Mouse (Mus musculus): ENCODE results near the gene Gabbr2. TPM values are rescaled to one million over a fixed set of nuclear protein-coding genes. Genes with fewer than 3 reads are reported as not detected.

Gene Gabbr2
- polyA plus RNA-seq, 1 experiment: not detected

DNA sequence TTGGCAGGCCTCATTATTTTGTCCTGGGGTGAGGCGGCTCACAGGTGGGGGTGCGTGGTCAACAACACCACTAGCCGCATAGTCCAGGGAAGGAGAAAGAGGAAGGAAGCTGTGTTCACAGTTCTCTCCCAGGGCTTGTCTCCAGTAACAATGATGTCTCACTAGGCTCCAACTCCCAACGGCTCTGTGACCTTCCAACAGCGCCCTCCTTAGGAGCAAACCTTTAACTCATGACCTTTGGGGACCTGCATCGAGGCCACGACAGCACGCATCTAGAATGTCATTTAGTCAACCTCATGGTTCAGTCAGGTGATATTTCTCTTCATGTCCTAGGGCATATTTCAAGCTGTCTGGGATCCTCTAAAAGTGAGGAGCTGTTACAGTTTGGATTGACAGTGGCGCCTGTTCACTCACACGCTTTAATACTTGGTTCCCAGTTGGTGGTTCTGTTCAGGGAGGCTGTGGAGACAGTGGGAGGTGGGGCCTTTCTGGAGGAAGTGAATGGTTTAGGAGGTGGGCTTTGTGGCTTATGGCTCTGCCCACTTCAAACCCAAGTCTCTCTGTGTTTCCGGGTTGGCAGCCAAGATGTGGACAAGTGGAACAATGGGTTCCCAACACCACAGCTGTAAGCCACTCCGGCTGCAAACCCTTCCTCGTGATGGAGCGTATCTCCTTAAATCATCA, 200.3 kb downstream of the Gabbr2 start:
- no peaks in the 10 kb centered on the region for H3K79me3 ChIP-seq (ENCODE audit: low read depth)
- no peaks in the 10 kb centered on the region for H3K79me2 ChIP-seq (ENCODE audit: control insufficient read depth, insufficient read depth)
- no peak overlapping the region for H3ac ChIP-seq (ENCODE audit: control insufficient read depth, insufficient read length, low read depth)
- H3K36me3 ChIP-seq (ENCODE audit: control insufficient read depth, insufficient read depth): no peaks in the 10 kb centered on the region
- H3K4me3 ChIP-seq (ENCODE audit: insufficient read depth, poor library complexity, severe bottlenecking): no peak overlapping the region
- H3K27me3 ChIP-seq (ENCODE audit: control insufficient read depth, insufficient read depth, insufficient read length): no peaks in the 10 kb centered on the region
- no peak for TF ChIP-seq USF1 (IDR thresholded peaks at IDR 0.05; ENCODE audit: low read depth)
- no peak for TF ChIP-seq CTCF (IDR thresholded peaks at IDR 0.05; ENCODE audit: control insufficient read depth, insufficient read depth, insufficient read length)
- TF ChIP-seq MAX (IDR thresholded peaks at IDR 0.05): no peak
- TF ChIP-seq FOSL1 (IDR thresholded peaks at IDR 0.05; ENCODE audit: insufficient read depth, low read length, poor library complexity, severe bottlenecking): no peak
- TF ChIP-seq MYOD1 (IDR thresholded peaks at IDR 0.05; ENCODE audit: control insufficient read depth, insufficient read length, low read depth): no peak
- no peak for TF ChIP-seq CEBPB (IDR thresholded peaks at IDR 0.05; ENCODE audit: low read depth)
- TF ChIP-seq MYOG (IDR thresholded peaks at IDR 0.05; ENCODE audit: control insufficient read depth, extremely low read depth, insufficient read length): no peak

DNA sequence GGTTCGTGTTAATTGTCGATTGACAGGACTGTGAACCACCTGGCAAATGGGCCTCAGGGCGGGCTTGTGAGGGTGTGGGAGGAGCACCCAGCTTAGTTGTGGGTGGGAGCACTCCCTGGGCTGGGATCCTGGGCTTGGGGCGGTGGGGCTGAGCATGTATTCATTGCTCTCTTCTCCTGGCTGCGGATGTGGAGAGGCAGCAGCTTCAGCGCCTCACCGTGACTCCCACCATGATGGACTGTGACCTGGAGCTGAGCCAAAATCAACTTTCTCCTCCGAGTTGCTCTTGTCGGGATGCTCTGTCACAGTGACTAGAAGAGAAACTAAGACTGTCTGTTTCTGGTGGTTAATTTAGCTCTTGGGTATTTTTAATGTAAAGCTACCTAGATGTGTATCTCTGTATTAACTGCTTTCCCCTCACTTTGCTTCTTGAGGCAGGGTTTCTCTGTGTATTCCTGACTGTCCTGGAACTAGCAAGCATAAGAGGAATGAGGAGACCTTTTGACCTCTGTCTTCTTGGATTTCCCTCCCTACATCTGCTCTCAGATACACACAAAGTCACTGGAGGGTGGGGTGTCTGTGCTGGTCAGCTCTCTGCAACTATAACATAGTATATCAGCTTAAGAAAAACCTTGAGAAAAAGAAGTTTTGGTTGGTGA, 200.9 kb downstream of the Gabbr2 start:
- Histone ChIP-seq H3K4me3 (ENCODE audit: insufficient read depth, poor library complexity, severe bottlenecking) (no peak overlapping the region), H3ac (ENCODE audit: control insufficient read depth, insufficient read length, low read depth) (no peak overlapping the region), H3K79me3 (ENCODE audit: low read depth) (no peaks in the 10 kb centered on the region), H3K27me3 (ENCODE audit: control insufficient read depth, insufficient read depth, insufficient read length) (no peaks in the 10 kb centered on the region), H3K36me3 (ENCODE audit: control insufficient read depth, insufficient read depth) (no peaks in the 10 kb centered on the region), H3K79me2 (ENCODE audit: control insufficient read depth, insufficient read depth) (no peaks in the 10 kb centered on the region)
- TF ChIP-seq MYOG (IDR thresholded peaks at IDR 0.05; ENCODE audit: control insufficient read depth, extremely low read depth, insufficient read length) (no peak), CTCF (IDR thresholded peaks at IDR 0.05; ENCODE audit: control insufficient read depth, insufficient read depth, insufficient read length) (no peak), FOSL1 (IDR thresholded peaks at IDR 0.05; ENCODE audit: insufficient read depth, low read length, poor library complexity, severe bottlenecking) (no peak), USF1 (IDR thresholded peaks at IDR 0.05; ENCODE audit: low read depth) (no peak), MAX (IDR thresholded peaks at IDR 0.05) (no peak)

DNA sequence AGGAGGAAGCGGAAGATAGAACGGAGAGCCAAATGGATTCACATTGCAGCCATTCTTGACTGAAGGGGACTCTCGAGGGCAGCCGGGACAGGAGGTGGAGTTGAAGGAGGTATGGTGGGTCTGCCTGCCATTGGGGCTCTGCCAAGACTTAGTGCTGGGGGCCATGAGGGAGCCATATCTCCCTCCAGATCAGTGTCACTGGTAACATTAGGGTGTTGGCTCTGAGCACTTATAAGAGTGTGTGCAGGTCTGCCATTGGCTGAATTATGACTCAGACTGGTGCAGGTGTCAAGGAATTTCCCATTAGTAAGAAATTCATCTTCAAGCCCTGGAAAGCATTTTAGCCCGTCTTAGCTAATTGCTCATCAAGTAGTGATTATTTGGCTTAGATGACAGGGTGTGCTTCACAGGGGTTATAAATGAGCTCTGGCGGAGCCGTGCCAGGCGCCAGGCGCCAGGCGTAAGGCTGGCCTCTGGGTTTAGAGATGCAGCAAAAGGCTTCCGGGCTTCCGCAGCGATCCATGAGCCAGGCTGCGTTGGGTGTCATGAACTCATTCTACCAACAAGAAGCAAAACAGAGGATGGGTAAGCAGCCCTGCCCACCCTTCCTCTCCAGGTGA, 207.1 kb downstream of the Gabbr2 start:
- H3ac ChIP-seq (ENCODE audit: control insufficient read depth, insufficient read length, low read depth): no peak overlapping the region
- TF ChIP-seq CTCF (IDR thresholded peaks at IDR 0.05; ENCODE audit: control insufficient read depth, insufficient read depth, insufficient read length): no peak
- no peak for TF ChIP-seq MYOG (IDR thresholded peaks at IDR 0.05; ENCODE audit: control insufficient read depth, extremely low read depth, insufficient read length)
- TF ChIP-seq MYOD1 (IDR thresholded peaks at IDR 0.05; ENCODE audit: control insufficient read depth, insufficient read length, low read depth): no peak
- no peak for TF ChIP-seq USF1 (IDR thresholded peaks at IDR 0.05; ENCODE audit: low read depth)
- TF ChIP-seq MAX (IDR thresholded peaks at IDR 0.05): no peak
- TF ChIP-seq FOSL1 (IDR thresholded peaks at IDR 0.05; ENCODE audit: insufficient read depth, low read length, poor library complexity, severe bottlenecking): no peak
- no peak for TF ChIP-seq CEBPB (IDR thresholded peaks at IDR 0.05; ENCODE audit: low read depth)
- no peak overlapping the region for H3K4me3 ChIP-seq (ENCODE audit: insufficient read depth, poor library complexity, severe bottlenecking)

DNA sequence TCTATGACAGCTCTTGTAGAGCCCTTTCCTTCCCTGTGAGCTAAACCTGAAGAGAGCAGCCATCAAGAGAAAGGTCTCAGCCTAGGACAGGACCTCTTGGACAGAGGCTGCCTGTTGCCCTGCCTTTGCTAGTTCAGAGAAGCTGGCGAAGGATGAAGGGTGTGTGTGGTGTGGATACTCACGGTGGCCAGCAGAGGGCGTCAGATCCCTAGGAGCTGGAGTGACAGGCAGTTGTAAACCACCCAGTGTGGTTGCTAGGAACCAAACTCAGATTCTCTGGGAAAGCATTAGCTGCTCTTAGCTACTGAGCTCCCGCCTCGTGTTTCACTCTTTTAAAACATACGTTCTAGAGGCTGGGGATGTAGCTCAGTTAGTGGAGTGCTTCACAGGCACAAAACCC, 210.6 kb downstream of the Gabbr2 start:
- Histone ChIP-seq H3K27me3 (ENCODE audit: control insufficient read depth, insufficient read depth, insufficient read length) (no peaks in the 10 kb centered on the region), H3K4me3 (ENCODE audit: insufficient read depth, poor library complexity, severe bottlenecking) (no peak overlapping the region), H3K36me3 (ENCODE audit: control insufficient read depth, insufficient read depth) (no peaks in the 10 kb centered on the region), H3K79me2 (ENCODE audit: control insufficient read depth, insufficient read depth) (no peaks in the 10 kb centered on the region), H3K79me3 (ENCODE audit: low read depth) (no peaks in the 10 kb centered on the region), H3ac (ENCODE audit: control insufficient read depth, insufficient read length, low read depth) (no peak overlapping the region)
- TF ChIP-seq MAX (IDR thresholded peaks at IDR 0.05): no peak
- no peak for TF ChIP-seq CEBPB (IDR thresholded peaks at IDR 0.05; ENCODE audit: low read depth)
- TF ChIP-seq FOSL1 (IDR thresholded peaks at IDR 0.05; ENCODE audit: insufficient read depth, low read length, poor library complexity, severe bottlenecking): no peak
- TF ChIP-seq USF1 (IDR thresholded peaks at IDR 0.05; ENCODE audit: low read depth): no peak
- no peak for TF ChIP-seq MYOD1 (IDR thresholded peaks at IDR 0.05; ENCODE audit: control insufficient read depth, insufficient read length, low read depth)
- TF ChIP-seq MYOG (IDR thresholded peaks at IDR 0.05; ENCODE audit: control insufficient read depth, extremely low read depth, insufficient read length): no peak
- TF ChIP-seq CTCF (IDR thresholded peaks at IDR 0.05; ENCODE audit: control insufficient read depth, insufficient read depth, insufficient read length): no peak

More for the DNA sequence above, 207.1 kb downstream of the Gabbr2 start:
- H3K27me3 ChIP-seq (ENCODE audit: control insufficient read depth, insufficient read depth, insufficient read length): no peaks in the 10 kb centered on the region
- no peaks in the 10 kb centered on the region for H3K79me3 ChIP-seq (ENCODE audit: low read depth)
- no peaks in the 10 kb centered on the region for H3K79me2 ChIP-seq (ENCODE audit: control insufficient read depth, insufficient read depth)
- no peaks in the 10 kb centered on the region for H3K36me3 ChIP-seq (ENCODE audit: control insufficient read depth, insufficient read depth)

DNA sequence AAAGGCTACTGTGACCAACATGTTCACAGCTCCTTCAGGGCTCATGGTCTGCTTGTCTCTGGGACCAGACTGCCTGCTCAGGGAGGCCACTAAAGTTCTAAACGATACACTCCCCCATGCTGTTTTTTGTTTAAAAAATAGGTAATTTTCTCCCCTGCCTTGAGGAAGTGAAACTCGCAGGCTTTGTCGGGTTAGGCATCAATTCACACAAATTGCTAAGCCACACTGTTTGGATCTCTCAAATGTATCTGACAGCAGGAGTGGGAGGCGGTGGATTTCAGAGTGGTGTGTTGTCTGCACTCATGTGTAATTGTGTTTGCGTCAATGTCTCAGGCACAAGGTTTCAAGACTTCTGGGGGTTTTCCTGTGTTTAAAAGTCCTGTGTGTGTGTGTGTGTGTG, 215.7 kb downstream of the Gabbr2 start:
- H3K4me3 ChIP-seq (ENCODE audit: insufficient read depth, poor library complexity, severe bottlenecking): no peak overlapping the region
- H3K79me2 ChIP-seq (ENCODE audit: control insufficient read depth, insufficient read depth): no peaks in the 10 kb centered on the region
- H3K27me3 ChIP-seq (ENCODE audit: control insufficient read depth, insufficient read depth, insufficient read length): no peaks in the 10 kb centered on the region
- no peak overlapping the region for H3ac ChIP-seq (ENCODE audit: control insufficient read depth, insufficient read length, low read depth)
- no peaks in the 10 kb centered on the region for H3K36me3 ChIP-seq (ENCODE audit: control insufficient read depth, insufficient read depth)
- H3K79me3 ChIP-seq (ENCODE audit: low read depth): no peaks in the 10 kb centered on the region
- TF ChIP-seq FOSL1 (IDR thresholded peaks at IDR 0.05; ENCODE audit: insufficient read depth, low read length, poor library complexity, severe bottlenecking): no peak

Measured in C2C12 (cell line).